Mouse (Mus musculus): Measurements from ENCODE around the gene Inhba.

Gene Inhba

DNA sequence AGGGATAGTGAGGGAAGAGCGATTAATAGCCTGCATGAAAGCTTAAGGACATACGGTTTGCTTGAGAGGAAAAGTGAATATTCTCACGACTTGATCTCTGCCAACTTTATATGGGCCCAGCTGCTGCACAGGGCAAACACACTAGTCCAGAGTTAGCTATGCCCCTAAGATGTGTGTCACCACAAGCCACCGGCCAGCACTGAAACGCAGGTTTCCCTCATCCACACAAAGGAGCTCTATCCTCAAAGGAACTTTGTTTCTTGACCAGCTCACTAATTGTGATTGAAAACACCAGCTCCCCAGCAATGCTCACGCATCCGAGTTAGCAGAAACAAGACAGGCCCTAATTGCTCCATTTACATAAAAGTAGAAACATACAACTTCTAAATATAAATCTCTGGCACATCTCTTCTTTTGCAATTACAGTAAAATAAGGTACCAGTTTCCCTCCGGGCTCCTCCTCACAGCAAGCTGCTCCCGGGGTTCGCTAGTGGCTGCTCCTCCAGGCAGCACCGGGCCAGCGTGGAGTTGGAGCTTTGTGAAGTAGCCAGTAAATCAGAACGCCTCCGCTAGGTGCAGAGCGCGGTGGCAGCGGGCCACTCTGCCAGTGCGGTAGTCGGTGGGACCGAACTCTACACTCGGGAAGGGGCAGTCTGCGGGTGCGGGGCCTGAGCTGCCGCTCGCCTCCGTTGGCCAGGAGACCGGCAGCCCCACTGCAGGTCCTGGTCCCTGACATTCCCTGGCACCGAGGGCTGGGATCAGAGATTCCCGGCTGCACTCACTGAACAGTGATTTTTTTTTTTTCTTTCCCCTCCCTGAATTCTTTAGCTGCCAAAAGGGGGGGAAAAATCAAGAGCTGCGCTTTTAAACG lies at the start of gene Inhba:
Gene Inhba (plus strand): TSS at position 480 of the 871 bp plus-strand sequence.
- no peak for DNase-seq (ENCODE audit: low spot score in 2 of 2)

DNA sequence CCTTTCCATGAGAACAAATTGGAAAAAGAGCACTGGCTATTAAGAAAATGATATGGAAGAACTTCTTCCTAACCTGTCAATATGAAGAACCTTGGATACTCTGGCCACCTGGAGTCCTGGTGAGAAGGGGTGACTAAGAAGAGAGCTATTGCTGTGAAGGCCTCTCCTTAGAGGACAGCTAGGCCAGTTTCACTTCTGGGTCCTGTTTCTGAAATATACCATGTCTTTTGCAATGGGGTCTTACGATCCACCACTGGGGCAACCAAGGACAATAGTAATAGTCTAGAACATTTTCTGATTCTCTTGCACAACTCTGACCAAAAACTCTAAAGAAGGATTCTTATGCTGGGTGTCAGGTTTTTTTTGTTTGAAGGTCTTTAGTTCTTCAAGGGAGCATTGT lies 35.1 kb upstream of the Inhba start:
- no peak for DNase-seq (ENCODE audit: low spot score in 2 of 2)

- no peak for DNase-seq (ENCODE audit: low spot score in 2 of 2)
These were observed 32.1 kb upstream of the Inhba start for GRCm38 (mm10) chr13:15979551-15979950.

- no peak for DNase-seq (ENCODE audit: low spot score in 2 of 2)
These were observed 29.6 kb upstream of the Inhba start for GRCm38 (mm10) chr13:15982041-15982440.

DNA sequence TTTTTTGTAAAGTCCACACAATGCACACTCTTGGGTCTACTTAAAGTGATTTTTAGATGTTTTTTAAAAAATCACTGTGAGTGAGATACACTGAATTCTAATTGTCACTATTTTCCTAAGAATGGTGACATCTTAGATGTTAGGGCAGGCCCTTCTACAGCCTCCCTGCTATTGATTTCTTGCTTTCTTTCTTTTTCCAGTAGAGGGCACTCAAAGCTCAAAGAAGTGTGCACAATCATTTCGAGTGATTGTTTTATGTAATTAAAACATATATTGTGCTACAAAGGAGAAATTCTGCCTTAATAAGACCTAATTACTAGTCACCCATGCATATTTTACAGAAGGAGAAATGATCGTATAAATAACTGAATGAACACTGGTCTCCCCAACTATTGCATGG lies 25.9 kb upstream of the Inhba start:
- no peak for DNase-seq (ENCODE audit: low spot score in 2 of 2)

DNA sequence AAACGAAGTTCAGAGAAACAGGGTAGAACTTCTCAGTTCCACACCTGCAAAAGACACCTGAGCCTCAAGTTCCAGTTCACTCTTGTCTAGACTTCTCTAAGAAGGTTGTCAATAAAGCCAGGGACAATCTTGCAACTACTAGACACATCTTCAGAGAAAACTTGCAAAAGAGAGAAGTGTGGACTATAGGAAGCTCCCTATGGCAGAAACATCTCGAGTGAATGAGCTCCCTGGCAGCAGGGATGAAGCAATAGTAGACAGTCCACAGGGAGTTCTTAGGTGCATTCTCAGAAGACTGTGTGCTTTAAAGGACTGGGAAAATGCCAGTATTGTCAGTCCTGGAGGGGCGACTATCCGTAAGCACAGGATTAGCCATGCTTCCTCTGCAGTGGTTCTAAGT lies 25.5 kb upstream of the Inhba start:
- no peak for DNase-seq (ENCODE audit: low spot score in 2 of 2)

DNA sequence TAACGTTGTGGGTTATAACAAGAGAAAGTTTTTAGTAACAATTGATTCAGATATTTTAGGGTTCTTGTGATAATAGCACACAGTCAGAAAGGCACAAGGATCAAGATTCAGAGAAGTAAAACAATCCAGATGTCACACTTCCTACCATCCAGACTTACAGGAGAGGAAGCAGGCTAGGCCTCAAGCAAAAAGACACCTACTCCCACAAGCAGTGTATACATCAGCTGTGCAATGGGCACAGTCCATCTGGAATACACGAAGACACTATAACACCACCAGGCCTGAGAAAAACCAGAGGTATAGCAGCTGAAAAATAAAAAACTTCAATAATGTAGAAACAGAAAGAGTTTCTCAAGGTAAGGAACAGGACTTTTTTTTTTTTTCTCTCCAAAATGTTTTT lies 16.3 kb upstream of the Inhba start:
- DNase-seq (ENCODE audit: low spot score in 2 of 2), result no peak

GRCm38 (mm10) chr13:16005517-16005916 lies 6.1 kb upstream of the Inhba start:
- DNase-seq (ENCODE audit: low spot score in 2 of 2), result no peak

DNA sequence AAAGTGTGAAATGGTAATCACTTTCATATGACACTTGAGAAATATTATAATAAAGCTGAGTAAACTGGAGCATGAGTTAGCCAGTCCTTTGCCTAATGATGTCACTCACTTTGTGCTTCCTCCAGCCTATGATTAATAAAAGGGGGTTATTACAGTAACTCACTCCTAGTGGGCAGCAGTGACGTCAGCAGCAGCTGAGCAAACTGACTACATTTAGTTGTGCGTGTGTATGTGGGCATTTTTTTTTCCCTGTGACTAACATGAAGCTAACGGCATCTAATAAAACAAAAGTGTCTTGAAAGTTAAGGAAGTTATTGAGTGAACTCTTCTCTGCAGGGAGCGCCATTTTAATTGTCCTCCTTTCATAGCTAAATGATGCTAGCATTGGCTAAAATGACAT lies 3.9 kb upstream of the Inhba start:
- no peak for DNase-seq (ENCODE audit: low spot score in 2 of 2)

GRCm38 (mm10) chr13:16008348-16008747 lies 3.3 kb upstream of the Inhba start:
- no peak for DNase-seq (ENCODE audit: low spot score in 2 of 2)

- DNase-seq (ENCODE audit: low spot score in 2 of 2), result no peak
These were observed 1.7 kb upstream of the Inhba start for GRCm38 (mm10) chr13:16009766-16010465.

- DNase-seq (ENCODE audit: low spot score in 2 of 2), result no peak
These were observed 1.1 kb upstream of the Inhba start for GRCm38 (mm10) chr13:16010586-16010985.

DNA sequence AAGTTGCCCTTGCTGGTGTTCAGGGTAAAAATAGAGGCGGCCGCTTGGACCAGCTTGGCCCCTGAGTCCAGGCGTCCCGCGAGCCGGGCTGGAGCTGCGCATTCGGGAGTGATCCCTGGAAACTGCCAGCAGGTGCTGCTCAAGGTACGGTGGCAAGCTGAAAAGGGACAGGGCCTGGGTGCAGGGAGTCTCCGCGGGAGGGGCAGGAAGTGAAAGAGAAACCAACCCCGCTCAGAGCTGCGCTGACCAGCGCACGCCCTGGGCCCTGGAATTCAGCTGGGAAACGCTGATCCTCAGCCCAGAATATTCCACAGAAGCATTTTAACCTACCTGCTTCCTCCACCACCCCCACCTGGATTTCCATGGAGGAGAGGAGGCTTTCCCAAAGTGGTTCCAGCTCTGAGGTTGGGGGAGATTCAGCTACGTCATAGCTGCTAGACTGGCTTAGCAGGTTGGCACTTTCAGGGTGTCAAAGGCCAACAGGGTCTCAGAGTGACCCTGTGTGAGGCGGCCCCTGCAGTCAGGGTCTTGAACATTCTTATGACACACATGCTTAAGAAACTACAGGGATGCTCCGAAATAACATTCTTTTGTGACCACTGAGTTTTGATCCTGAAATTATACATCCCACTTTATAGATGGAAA lies 714 bp downstream of the Inhba start:
- peak; percentile 78 to 80 for DNase-seq (ENCODE audit: low spot score in 2 of 2)

DNA sequence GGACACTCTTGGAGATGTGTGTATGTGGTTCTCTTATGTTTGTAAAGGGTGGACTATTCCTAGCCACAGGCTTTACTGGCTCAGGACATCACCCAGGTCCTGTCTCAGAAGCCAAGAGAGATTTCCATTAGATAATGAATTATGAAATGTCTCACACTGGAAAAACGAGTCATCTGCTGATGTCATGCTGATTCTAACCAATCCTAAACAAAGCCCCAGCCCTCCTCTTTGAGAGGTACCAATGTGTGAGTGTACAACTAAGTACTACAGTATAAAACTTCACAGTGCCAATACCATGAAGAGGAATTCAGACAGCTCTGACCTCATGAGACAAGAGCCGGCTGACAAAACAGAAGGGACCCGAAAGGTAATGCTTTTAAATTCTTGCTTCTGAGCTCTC lies 2.5 kb downstream of the Inhba start:
- DNase-seq (ENCODE audit: low spot score in 2 of 2), result no peak

DNA sequence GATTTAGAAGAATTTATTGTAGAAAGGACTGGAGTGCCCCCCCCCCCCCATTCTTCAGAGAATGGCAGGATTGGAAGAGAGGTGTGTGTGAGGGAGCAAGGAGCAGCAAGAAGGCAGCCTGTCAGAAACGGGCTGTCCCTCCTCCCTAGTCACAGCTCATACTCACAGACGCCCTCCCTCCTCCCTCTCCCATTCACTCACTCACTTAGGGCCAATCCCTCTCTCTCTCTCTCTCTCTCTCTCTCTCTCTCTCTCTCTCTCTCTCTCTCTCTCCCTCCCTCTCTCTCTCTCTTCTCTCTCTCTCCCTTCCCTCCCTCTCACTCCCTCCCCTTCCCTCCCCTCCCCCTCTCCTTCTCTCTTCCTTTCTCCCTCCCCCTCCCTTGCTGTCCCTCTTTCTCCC lies 4.9 kb downstream of the Inhba start:
- DNase-seq (ENCODE audit: low spot score in 2 of 2), result no peak

DNA sequence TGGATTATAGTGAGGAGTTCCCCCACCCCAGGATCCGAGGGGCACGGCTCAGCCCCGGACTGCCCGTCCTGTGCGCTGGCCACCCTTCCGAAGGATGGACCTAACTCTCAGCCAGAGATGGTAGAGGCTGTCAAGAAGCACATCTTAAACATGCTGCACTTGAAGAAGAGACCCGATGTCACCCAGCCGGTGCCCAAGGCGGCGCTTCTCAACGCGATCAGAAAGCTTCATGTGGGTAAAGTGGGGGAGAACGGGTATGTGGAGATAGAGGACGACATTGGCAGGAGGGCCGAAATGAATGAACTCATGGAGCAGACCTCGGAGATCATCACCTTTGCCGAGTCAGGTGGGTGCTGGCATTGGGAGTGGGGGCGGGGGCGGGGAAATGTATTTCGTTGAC lies 5.7 kb downstream of the Inhba start:
- no peak for DNase-seq (ENCODE audit: low spot score in 2 of 2)

DNA sequence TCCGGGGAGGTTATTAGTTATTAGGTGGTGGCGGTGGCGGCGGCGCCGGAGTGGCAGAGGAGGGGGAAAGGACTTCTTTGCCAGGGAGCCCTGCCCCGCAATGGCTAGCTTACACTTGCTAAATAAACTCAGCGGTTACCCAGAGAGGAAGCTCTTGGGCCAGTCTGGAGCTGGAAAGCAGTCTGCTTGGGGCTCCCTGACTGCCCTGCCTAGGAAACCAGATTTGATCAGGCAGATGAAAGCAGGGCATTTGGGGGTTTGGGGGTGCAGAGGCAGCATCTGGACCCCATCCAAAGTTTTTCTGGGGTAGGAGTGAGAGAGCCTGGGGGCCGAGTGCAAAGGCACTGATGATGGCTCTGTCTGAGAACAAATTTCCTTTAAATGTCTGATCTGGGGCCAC lies 6.1 kb downstream of the Inhba start:
- DNase-seq (ENCODE audit: low spot score in 2 of 2), result no peak

DNA sequence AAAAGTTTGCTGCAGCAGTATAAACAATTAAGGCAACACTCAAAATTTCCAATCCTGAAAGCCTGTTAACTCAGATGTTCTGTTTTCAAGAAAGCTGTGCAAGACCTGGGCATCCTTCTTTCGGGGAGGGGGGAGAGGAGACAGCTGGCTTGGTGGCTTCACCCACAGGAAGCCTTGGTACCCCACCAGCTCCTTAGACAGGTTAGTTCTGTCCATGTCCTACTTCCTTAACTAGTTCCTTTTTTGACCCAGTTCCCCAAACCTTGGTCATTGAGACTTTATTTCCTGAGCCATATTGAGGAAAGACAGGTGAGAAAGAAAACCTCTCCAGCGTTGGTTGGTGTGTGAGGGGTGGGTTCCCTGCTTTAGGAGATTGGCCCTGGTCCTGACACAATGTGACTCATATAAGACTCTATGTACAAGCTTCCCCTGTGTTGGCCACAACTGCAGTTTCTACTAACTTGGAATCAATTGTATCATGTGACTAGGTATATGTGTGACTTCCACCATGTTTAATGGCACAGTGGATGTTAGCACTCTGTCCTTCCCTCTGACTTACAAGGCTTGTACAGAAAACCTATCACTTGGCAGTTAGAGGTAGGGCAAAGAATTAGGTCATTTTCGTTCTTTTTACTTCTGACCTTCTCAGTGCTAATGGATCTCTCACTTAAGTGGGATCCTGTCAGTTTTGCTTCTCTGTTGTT lies 7.3 kb downstream of the Inhba start:
- DNase-seq (ENCODE audit: low spot score in 2 of 2), result no peak

DNA sequence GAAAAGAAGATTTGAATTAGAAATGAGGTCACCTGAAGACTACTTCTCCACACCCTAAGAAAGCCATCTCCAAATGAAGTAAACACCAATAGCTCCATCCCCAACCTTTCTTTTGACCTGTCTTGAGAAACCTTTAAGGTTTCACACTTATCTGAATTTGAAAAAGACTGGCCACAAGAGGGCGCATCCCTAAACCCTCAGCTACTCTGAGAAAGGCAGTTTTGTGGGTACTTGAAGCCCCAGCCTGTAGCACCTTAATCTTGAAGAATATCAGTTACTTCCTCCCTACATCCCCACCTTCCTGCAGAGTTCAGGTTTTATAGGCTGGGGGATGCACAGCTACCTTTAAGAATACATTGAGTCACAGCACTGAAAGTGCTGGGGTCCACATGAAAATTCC lies 9.0 kb downstream of the Inhba start:
- no peak for DNase-seq (ENCODE audit: low spot score in 2 of 2)

- DNase-seq (ENCODE audit: low spot score in 2 of 2), result no peak
These were observed 9.5 kb downstream of the Inhba start for GRCm38 (mm10) chr13:16021181-16021580.

DNA sequence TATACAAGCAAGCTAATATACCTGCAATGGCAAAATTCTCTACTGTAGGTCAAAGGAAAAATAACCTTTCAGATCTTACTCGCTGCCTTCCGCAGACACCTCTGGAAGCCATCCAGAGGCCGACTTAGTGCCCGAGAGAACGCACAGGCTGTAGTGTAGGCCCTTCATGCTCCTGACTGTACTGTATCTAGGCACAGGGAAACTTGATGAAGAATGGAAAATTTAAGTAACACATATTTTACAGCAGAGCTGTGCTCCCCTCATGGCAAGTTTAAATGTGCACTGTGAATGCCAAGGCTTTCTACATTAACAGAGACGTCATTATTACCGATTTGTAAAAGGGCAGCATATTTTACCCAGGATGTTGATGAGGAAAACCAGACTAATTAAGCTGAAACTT lies 10.2 kb downstream of the Inhba start:
- no peak for DNase-seq (ENCODE audit: low spot score in 2 of 2)

- no peak for DNase-seq (ENCODE audit: low spot score in 2 of 2)
These were observed 10.9 kb downstream of the Inhba start for GRCm38 (mm10) chr13:16022536-16022935.
